Mouse (Mus musculus): Measurements from ENCODE around the gene 1700067K01Rik. TPM values are rescaled to one million over a fixed set of nuclear protein-coding genes. Genes with fewer than 3 reads are reported as not detected.
"Not testable (repeated sequence)": the region's sequence is repeated elsewhere in the genome, so short reads cannot be mapped to it uniquely, and the experiment has no call there.

Gene 1700067K01Rik
- polyA plus RNA-seq, 1 experiment from 2014 or later, result 0.68 TPM

DNA sequence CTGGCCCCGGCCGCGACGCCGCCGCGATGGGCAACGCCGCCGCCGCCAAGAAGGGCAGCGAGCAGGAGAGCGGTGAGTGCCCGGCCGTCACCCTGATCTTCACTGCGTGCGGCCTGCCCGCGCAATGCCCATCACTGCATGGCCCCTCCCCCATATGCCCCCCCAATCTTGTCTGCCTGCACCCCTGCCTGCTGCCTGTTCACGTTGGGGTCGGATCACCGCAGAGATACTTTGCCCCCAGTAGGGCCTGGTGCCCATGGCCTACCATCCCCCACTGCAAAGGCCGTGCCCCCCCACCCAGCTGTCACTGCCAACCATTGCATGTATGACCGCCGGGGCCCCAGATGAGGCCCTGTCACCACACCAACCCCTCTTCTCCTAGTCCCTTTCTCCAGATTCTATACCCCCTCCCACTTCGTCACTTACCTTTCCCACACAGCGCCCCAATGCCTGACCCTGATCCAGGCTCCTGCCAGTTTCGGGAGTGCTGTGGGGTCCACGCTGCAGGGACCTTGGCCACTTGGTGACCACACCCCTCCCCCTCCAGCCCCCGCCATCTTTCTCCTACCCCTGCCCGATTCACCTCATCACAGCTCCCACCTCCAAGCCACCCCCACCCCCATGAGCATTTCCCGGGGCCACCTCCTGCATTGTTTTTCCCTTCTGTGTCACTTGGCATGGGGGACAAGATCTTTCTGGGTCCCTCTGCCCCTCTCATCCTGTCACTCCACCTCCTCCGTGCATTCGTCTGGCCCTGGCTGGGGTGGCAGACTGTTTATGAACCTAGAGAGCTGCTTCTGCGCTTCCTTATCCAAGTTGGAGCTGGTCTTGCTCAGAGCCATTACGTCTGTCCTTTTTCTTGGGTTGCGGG lies 27.9 kb upstream of the 1700067K01Rik start:
- peak overlapping the region; percentile 94 for H3K4me2 ChIP-seq
- 0 out of 2 replicates have a peak, but pooled peaks cover 11% of the 10 kb centered on the region for H3K36me3 ChIP-seq
- H3K4me3 ChIP-seq (replicated peaks), result peak overlapping the region; percentile 80
- 2% methylated on average over 37 of the region's 37 CpGs for WGBS
- H3K9me3 ChIP-seq, result no peaks in the 10 kb centered on the region
- peak overlapping the region; percentile 86 for H3K9ac ChIP-seq
- peaks cover 40% of the 10 kb centered on the region for H3K4me1 ChIP-seq
- no peak for ATAC-seq (ENCODE audit: insufficient read depth, low FRiP score, low read depth)
- peak overlapping the region; percentile 35 for H3K27ac ChIP-seq
- no peaks in the 10 kb centered on the region for H3K27me3 ChIP-seq (replicated peaks)

DNA sequence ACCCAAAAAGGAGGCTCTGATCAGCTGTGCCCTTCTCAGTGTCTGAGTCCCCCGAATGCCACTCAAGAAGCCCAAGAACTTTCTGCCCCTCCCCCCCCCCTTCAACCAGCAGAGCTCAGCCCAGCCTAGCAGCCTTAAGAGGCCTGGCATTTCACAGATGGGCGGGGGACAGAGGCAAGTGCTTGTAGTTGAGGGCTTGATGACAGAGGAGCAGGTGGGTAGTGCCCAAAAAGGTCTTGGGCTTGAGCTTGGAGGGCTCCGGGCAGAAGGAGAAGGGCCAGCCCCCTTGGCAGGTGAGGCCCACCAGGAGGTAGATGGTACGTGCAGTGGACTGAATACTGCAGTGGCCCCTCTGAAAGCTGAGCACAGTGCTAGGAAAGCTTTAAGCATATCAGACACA lies 26.8 kb upstream of the 1700067K01Rik start:
- H3K27ac ChIP-seq, result no peak overlapping the region

DNA sequence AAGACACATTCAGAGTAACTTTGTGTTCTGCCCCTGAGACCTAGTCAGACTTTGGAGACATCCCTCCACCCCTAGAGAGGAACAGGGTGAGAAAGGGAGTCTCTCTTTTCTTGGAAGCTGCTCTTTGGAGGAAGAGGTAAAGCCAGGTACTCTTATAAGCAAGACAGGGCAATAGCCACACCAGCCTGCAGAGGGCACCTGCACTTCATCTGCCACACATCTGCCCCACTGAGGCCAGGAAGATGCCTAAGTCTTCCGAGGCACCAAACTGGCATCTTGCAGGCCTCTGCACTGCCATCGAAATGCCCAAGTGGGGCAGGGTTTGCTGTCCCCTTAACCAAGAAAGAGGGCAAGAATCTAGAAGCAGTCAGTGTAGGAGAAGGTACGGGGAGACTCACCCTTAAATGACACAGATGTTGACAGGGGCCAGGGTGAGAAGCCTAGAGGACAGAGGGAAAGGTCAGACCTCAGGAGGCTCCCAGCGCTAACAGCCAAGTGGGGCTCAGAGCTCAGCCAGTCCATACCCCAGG lies 25.1 kb upstream of the 1700067K01Rik start:
- Histone ChIP-seq H3K4me1 (peaks cover 41% of the 10 kb centered on the region), H3K4me2 (no peak overlapping the region), H3K9ac (no peak overlapping the region), H3K9me3 (no peaks in the 10 kb centered on the region), H3K27ac (no peak overlapping the region), H3K4me3 (replicated peaks) (no peak overlapping the region), H3K36me3 (peaks cover 10% of the 10 kb centered on the region), H3K27me3 (replicated peaks) (no peaks in the 10 kb centered on the region)
- no peak for ATAC-seq (ENCODE audit: insufficient read depth, low FRiP score, low read depth)
- 80% methylated on average over 4 of the region's 4 CpGs for WGBS

More for the DNA sequence above, 26.8 kb upstream of the 1700067K01Rik start:
- H3K4me1 ChIP-seq, result peaks cover 41% of the 10 kb centered on the region
- no peak overlapping the region for H3K4me2 ChIP-seq
- no peak overlapping the region for H3K9ac ChIP-seq
- WGBS, result 84% methylated on average over 4 of the region's 4 CpGs
- H3K9me3 ChIP-seq, result no peaks in the 10 kb centered on the region
- H3K4me3 ChIP-seq (replicated peaks), result peak overlapping the region; percentile 80; the same call in 1 of the 2 replicates
- 0 out of 2 replicates have a peak, but pooled peaks cover 11% of the 10 kb centered on the region for H3K36me3 ChIP-seq
- H3K27me3 ChIP-seq (replicated peaks), result no peaks in the 10 kb centered on the region
- no peak for ATAC-seq (ENCODE audit: insufficient read depth, low FRiP score, low read depth)

GRCm38 (mm10) chr8:83976779-83977350 lies 24.4 kb upstream of the 1700067K01Rik start:
- Histone ChIP-seq H3K4me3 (replicated peaks) (no peak overlapping the region), H3K9me3 (no peaks in the 10 kb centered on the region), H3K36me3 (peaks cover 17% of the 10 kb centered on the region), H3K4me2 (no peak overlapping the region), H3K9ac (no peak overlapping the region), H3K27ac (no peak overlapping the region), H3K27me3 (replicated peaks) (no peaks in the 10 kb centered on the region), H3K4me1 (peaks cover 37% of the 10 kb centered on the region)
- 77% methylated on average over 5 of the region's 5 CpGs for WGBS
- no peak for ATAC-seq (ENCODE audit: insufficient read depth, low FRiP score, low read depth)

DNA sequence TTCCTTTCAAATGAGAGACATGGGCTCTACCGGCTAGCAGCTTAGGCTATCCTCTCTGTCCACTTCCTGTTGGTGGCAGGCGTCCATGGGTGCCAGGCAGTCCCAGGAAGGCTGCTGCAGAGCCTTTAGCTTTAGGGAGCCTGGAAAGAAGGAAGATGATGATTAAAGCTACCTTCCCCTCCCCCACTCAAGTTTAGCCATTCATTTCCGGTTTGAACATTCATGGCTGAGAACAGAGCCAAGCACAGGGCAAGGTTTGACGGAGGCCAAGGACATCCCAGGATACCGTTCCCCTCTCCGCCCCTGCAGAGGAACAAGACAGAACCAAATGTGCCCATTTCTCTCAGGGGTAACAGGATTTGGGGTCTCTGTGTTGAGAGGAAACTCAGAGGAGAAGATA lies 23.7 kb upstream of the 1700067K01Rik start:
- H3K27ac ChIP-seq, result 0 out of 2 replicates have a peak overlapping the region, but pooled peaks have one; percentile 31

GRCm38 (mm10) chr8:83978200-83978599 lies 23.1 kb upstream of the 1700067K01Rik start:
- Histone ChIP-seq H3K36me3 (peaks cover 25% of the 10 kb centered on the region), H3K4me3 (replicated peaks) (no peak overlapping the region), H3K27ac (no peak overlapping the region), H3K27me3 (replicated peaks) (no peaks in the 10 kb centered on the region), H3K9ac (no peak overlapping the region), H3K4me1 (peaks cover 35% of the 10 kb centered on the region), H3K4me2 (no peak overlapping the region), H3K9me3 (no peaks in the 10 kb centered on the region)
- no peak for ATAC-seq (ENCODE audit: insufficient read depth, low FRiP score, low read depth)
- 67% methylated on average over 9 of the region's 9 CpGs for WGBS

More for the DNA sequence above, 23.7 kb upstream of the 1700067K01Rik start:
- peak overlapping the region; percentile 16; the same call in 1 of the 2 replicates for H3K4me2 ChIP-seq
- no peak for ATAC-seq (ENCODE audit: insufficient read depth, low FRiP score, low read depth)
- no peak overlapping the region for H3K4me3 ChIP-seq (replicated peaks)
- H3K9me3 ChIP-seq, result no peaks in the 10 kb centered on the region
- peaks cover 35% of the 10 kb centered on the region for H3K4me1 ChIP-seq
- WGBS, result 46% methylated on average over 6 of the region's 6 CpGs
- H3K36me3 ChIP-seq, result peaks cover 19% of the 10 kb centered on the region
- no peak overlapping the region for H3K9ac ChIP-seq
- no peaks in the 10 kb centered on the region for H3K27me3 ChIP-seq (replicated peaks)

GRCm38 (mm10) chr8:83980250-83980649 lies 21.1 kb upstream of the 1700067K01Rik start:
- whole genome bisulfite sequencing, result 80% methylated on average over 1 of the region's 1 CpGs
- no peaks in the 10 kb centered on the region for H3K27me3 ChIP-seq (replicated peaks)
- peaks cover 23% of the 10 kb centered on the region for H3K4me1 ChIP-seq
- no peak overlapping the region for H3K4me3 ChIP-seq (replicated peaks)
- H3K9me3 ChIP-seq, result no peaks in the 10 kb centered on the region
- H3K27ac ChIP-seq, result no peak overlapping the region
- H3K9ac ChIP-seq, result no peak overlapping the region
- no peak overlapping the region for H3K4me2 ChIP-seq
- peaks cover 36% of the 10 kb centered on the region for H3K36me3 ChIP-seq
- no peak for ATAC-seq (ENCODE audit: insufficient read depth, low FRiP score, low read depth)

GRCm38 (mm10) chr8:83980845-83981244 lies 20.5 kb upstream of the 1700067K01Rik start:
- no peak overlapping the region for H3K4me2 ChIP-seq
- peaks cover 23% of the 10 kb centered on the region for H3K4me1 ChIP-seq
- 87% methylated on average over 8 of the region's 8 CpGs for WGBS
- H3K4me3 ChIP-seq (replicated peaks), result no peak overlapping the region
- no peak overlapping the region for H3K9ac ChIP-seq
- no peaks in the 10 kb centered on the region for H3K9me3 ChIP-seq
- ATAC-seq (ENCODE audit: insufficient read depth, low FRiP score, low read depth), result no peak
- peaks cover 36% of the 10 kb centered on the region for H3K36me3 ChIP-seq
- no peaks in the 10 kb centered on the region for H3K27me3 ChIP-seq (replicated peaks)
- no peak overlapping the region for H3K27ac ChIP-seq

- no peaks in the 10 kb centered on the region for H3K27me3 ChIP-seq (replicated peaks)
- H3K4me3 ChIP-seq (replicated peaks), result no peak overlapping the region
- peaks cover 39% of the 10 kb centered on the region for H3K36me3 ChIP-seq
- ATAC-seq (ENCODE audit: insufficient read depth, low FRiP score, low read depth), result no peak
- no peak overlapping the region for H3K4me2 ChIP-seq
- peaks cover 19% of the 10 kb centered on the region for H3K4me1 ChIP-seq
- H3K9ac ChIP-seq, result no peak overlapping the region
- no peaks in the 10 kb centered on the region for H3K9me3 ChIP-seq
- no peak overlapping the region for H3K27ac ChIP-seq
- 96% methylated on average over 7 of the region's 7 CpGs for WGBS
These were observed 19.8 kb upstream of the 1700067K01Rik start for GRCm38 (mm10) chr8:83981533-83981932.

DNA sequence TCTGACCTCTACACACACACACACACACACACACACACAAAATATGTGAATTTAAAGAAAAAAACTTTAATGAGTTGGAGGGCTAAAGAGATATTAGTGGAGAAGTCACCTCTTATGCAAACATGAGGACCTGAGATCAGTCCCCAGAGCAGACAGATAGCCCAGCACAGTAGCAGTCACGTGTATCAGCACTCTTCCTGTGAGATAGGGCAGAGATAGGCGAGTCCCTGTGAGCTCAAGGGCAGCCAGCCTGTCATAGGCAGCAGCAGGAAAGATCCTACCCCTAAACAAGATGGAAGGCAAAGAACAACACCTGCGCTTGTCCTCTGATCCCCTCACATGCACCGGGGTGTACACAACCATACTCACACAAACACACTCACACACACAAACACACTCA lies 18.9 kb upstream of the 1700067K01Rik start:
- H3K4me3 ChIP-seq (replicated peaks), result no peak overlapping the region
- H3K27me3 ChIP-seq (replicated peaks), result no peaks in the 10 kb centered on the region
- ATAC-seq (ENCODE audit: insufficient read depth, low FRiP score, low read depth), result no peak; the same call in 1 of the 2 replicates
- peaks cover 10% of the 10 kb centered on the region; the same call in 1 of the 2 replicates for H3K4me1 ChIP-seq
- no peak overlapping the region for H3K9ac ChIP-seq
- H3K9me3 ChIP-seq, result no peaks in the 10 kb centered on the region
- no peak overlapping the region for H3K4me2 ChIP-seq
- WGBS, result 71% methylated on average over 4 of the region's 4 CpGs
- no peak overlapping the region for H3K27ac ChIP-seq
- peaks cover 46% of the 10 kb centered on the region for H3K36me3 ChIP-seq

DNA sequence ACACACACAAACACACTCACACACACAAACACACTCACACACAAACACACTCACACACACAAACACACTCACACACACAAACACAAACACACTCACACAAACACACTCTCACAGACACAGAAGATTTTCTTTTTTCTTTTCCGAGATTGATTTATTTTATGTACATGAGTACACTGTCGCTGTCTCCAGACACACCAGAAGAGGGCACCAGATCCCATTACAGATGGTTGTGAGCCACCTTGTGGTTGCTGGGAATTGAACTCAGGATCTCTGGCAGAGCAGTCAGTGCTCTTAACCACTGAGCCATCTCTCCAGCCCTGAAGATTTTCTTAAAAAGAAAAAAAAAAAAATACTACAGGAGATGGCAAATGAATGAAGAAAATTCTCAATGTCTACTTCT lies 18.1 kb upstream of the 1700067K01Rik start:
- WGBS, result 98% methylated on average over 2 of the region's 2 CpGs
- peaks cover 51% of the 10 kb centered on the region for H3K36me3 ChIP-seq

DNA sequence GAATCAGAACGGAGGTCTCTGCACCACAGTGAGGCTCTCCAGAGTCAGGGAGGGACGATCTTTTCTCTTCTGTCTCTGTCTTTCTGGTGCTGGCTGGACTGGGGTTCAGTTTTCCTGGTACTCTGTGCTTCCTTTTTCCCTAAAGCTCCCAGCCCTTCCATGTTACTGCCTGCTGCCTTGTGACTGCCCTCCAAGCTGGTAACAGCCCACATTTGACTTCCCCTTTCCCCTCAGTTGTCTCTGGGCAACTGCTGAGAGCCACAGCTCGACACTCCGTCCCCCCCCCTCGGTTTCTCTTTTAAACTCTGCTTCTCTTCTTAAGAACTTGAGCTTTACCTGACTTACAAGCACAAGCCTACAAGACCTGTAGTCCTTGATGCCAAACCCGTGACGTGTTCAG lies 12.1 kb upstream of the 1700067K01Rik start:
- 86% methylated on average over 7 of the region's 7 CpGs for WGBS
- Histone ChIP-seq H3K9me3 (no peaks in the 10 kb centered on the region), H3K4me1 (no peaks in the 10 kb centered on the region), H3K4me3 (replicated peaks) (no peak overlapping the region), H3K4me2 (no peak overlapping the region), H3K27ac (no peak overlapping the region), H3K27me3 (replicated peaks) (no peaks in the 10 kb centered on the region), H3K36me3 (peaks cover 54% of the 10 kb centered on the region), H3K9ac (no peak overlapping the region)
- no peak for ATAC-seq (ENCODE audit: insufficient read depth, low FRiP score, low read depth)

More for the DNA sequence above, 18.1 kb upstream of the 1700067K01Rik start:
- not testable (repeated sequence) for ATAC-seq (ENCODE audit: insufficient read depth, low FRiP score, low read depth); H3K27me3 ChIP-seq (replicated peaks); H3K9me3 ChIP-seq; H3K4me1 ChIP-seq; H3K9ac ChIP-seq; H3K4me2 ChIP-seq; H3K4me3 ChIP-seq (replicated peaks); H3K27ac ChIP-seq
